Mouse (Mus musculus): Measurements from ENCODE around the gene Snx15.

Gene Snx15

DNA sequence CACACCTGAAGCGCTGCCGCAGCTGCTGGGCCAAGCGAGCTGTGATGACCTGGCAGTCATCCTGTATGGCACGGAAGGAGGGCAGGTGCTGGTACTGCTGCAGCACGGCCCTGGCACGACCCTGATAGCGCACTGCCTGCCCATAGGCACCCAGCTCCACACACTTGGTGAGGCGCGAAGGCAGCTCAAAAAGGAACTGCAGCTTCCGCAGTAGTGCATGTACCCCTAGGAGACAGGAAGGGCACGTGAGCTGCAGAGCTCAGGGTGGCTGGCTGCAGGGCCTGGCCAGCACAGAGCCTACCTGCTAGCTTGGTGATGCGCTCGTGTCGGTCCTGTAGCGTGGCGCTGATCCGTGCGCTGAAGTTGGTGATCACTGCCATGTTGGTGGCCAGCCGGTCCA, 56.8 kb downstream of the Snx15 start:
- DNase-seq (ENCODE audit: low spot score) = no peak

DNA sequence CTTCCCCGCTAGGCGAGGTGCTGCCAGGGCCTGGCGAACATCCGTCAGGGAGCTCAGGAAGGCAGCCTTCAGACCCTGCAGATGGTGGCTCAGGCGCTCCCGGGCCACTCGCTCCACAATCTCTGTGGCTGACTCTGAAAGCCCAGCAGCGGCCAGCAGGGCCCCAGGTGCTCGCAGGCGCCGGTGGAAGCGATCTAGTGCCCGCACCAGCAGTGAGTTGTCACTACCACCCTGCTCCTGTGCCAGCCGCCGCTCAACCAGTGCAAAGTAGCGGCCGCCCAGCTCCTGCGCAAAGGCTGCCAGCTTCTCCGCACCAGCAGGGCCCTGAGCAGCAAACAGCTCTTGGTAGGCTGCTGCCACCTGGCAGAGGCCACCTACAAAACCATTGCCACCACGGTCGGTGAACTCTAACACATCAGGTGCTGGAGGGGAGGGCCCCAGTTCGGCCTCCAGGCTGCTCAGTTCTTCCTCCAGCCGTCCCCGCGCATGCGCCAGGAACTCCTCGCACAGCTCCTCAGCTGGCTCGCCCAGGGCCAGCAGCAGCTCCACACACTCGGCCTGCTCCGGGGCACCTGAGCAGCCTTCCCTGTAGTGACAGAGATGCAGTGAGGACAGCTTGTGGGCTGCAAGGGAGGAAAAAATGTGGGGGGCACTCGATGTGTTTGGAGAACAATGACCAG, 57.4 kb downstream of the Snx15 start:
- no peak for DNase-seq (ENCODE audit: low spot score)

DNA sequence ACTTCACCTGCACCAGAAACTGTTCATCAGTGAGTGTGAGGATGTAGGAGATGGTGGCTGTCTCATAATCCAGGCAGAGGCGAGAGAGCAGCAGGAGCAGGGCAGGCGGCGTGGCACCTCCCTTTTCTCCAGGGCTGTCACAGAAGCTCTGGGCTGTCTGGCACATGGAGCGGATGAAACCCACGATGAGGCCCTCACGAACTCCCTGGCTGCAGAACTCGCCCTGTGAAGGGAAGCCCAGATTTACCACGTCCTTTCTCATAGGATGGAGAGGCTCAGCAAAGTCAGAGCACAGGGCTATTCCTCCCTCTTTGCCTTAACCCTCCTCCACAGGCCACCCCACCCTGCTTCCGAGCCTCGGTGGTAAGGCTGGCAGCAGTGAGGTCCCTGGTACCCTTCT, 58.3 kb downstream of the Snx15 start:
- no peak for DNase-seq (ENCODE audit: low spot score)
